Mouse (Mus musculus) kidney, adult 2 months (tissue): ENCODE data around the gene Ssc5d. TPM values are rescaled to one million over a fixed set of nuclear protein-coding genes. Genes with fewer than 3 reads are reported as not detected.

ENCODE experiments used
- DNase-seq: peaks from one replicate; pipeline ENCODE4 v3.0.0; 2021
- H3K27ac ChIP-seq: fragments of 200-500 bp; 2 replicates; pipeline ENCODE4 v1.5.1; 2012; ENCODE audit warnings: low read depth, low read length, control low read depth, inconsistent platforms; ENCODE audit not compliant: insufficient read depth
- H3K27me3 ChIP-seq: fragments of 200-500 bp; replicated peaks from 2 replicates; pipeline ENCODE4 v1.6.1; 2012; ENCODE audit warnings: mild to moderate bottlenecking, moderate library complexity, low read length, inconsistent platforms; ENCODE audit not compliant: control insufficient read depth, insufficient read depth
- H3K36me3 ChIP-seq: fragments of 200-500 bp; 2 replicates; pipeline ENCODE4 v1.6.1; 2012; ENCODE audit warnings: mild to moderate bottlenecking, moderate library complexity, low read length, inconsistent platforms; ENCODE audit not compliant: control insufficient read depth, insufficient read depth
- H3K4me1 ChIP-seq: fragments of 200-500 bp; 2 replicates; pipeline ENCODE4 v1.6.1; 2011; ENCODE audit warnings: low read length; ENCODE audit not compliant: control insufficient read depth, insufficient read depth
- H3K4me3 ChIP-seq: fragments of 200-500 bp; 2 replicates; pipeline ENCODE4 v1.5.1; 2011; ENCODE audit warnings: mild to moderate bottlenecking, low read depth, low read length, control low read depth; ENCODE audit not compliant: insufficient read depth
- CTCF ChIP-seq: fragments of 200-500 bp; conservative IDR thresholded peaks from 2 replicates; pipeline ENCODE4 v1.5.1; 2011; ENCODE audit warnings: low read depth, mild to moderate bottlenecking, control low read depth, low read length, moderate library complexity, mixed read lengths; ENCODE audit not compliant: insufficient read depth, insufficient read length
- POLR2A ChIP-seq: fragments of 200-500 bp; IDR thresholded peaks from one replicate; pipeline ENCODE4 v1.6.1; 2011; ENCODE audit warnings: low read depth, low read length, control low read depth
- WGBS: fragments of 180-500 bp; shearing (Covaris S2); methylation state at CpG from one replicate; pipeline ENCODE4 v1.1.7; 2018; 5-methylcytosine and 5-hydroxymethylcytosine counted together
- polyA plus RNA-seq: library from polyadenylated mRNA; depleted of rRNA; stranded (reverse); fragments of >200 nt; gene quantifications from 2 replicates; pipeline ENCODE4 v1.2.3, GENCODE M21; 2012

Gene Ssc5d
- polyA plus RNA-seq, 1 experiment = 2.1 TPM

- peak; percentile 36; the same call in 1 of the 2 replicates for TF ChIP-seq CTCF
- no peak for TF ChIP-seq POLR2A
- Histone ChIP-seq H3K27me3 (no peaks in the 10 kb centered on the region), H3K4me3 (peak overlapping the region; percentile 32), H3K4me1 (peaks cover 13% of the 10 kb centered on the region; the same call in 1 of the 2 replicates), H3K36me3 (no peaks in the 10 kb centered on the region; the same call in 1 of the 2 replicates), H3K27ac (no peak overlapping the region)
- 9% methylated on average over 37 of the region's 37 CpGs for WGBS
- peak; percentile 50 for DNase-seq
Observed at GRCm38 (mm10) chr7:4923586-4924364, 1.8 kb upstream of the Ssc5d start.

GRCm38 (mm10) chr7:4924483-4924882, 1.1 kb upstream of the Ssc5d start:
- H3K4me1 ChIP-seq = peaks cover 13% of the 10 kb centered on the region; the same call in 1 of the 2 replicates
- no peaks in the 10 kb centered on the region for H3K36me3 ChIP-seq
- DNase-seq = no peak
- H3K27me3 ChIP-seq = no peaks in the 10 kb centered on the region
- no peak overlapping the region for H3K27ac ChIP-seq
- TF ChIP-seq POLR2A = no peak
- TF ChIP-seq CTCF = no peak
- 9% methylated on average over 4 of the region's 4 CpGs for WGBS
- H3K4me3 ChIP-seq = no peak overlapping the region

- H3K4me3 ChIP-seq = no peak overlapping the region
- no peak for TF ChIP-seq POLR2A
- TF ChIP-seq CTCF = no peak
- no peak for DNase-seq
- 12% methylated on average over 3 of the region's 4 CpGs for WGBS
- H3K4me1 ChIP-seq = peaks cover 13% of the 10 kb centered on the region; the same call in 1 of the 2 replicates
- H3K27me3 ChIP-seq = no peaks in the 10 kb centered on the region
- H3K36me3 ChIP-seq = no peaks in the 10 kb centered on the region
- H3K27ac ChIP-seq = no peak overlapping the region
Observed at GRCm38 (mm10) chr7:4924891-4925301, 689 bp upstream of the Ssc5d start.

- TF ChIP-seq CTCF (no peak), POLR2A (no peak)
- Histone ChIP-seq H3K27me3 (no peaks in the 10 kb centered on the region), H3K36me3 (no peaks in the 10 kb centered on the region), H3K4me1 (peaks cover 13% of the 10 kb centered on the region; the same call in 1 of the 2 replicates), H3K4me3 (no peak overlapping the region), H3K27ac (no peak overlapping the region)
- 73% methylated on average over 16 of the region's 16 CpGs for WGBS
- DNase-seq = no peak
Observed at GRCm38 (mm10) chr7:4926849-4927248, 1.3 kb downstream of the Ssc5d start.

GRCm38 (mm10) chr7:4927711-4928110, 2.1 kb downstream of the Ssc5d start:
- Histone ChIP-seq H3K4me3 (peak overlapping the region; percentile 20; the same call in 1 of the 2 replicates), H3K36me3 (no peaks in the 10 kb centered on the region), H3K27me3 (no peaks in the 10 kb centered on the region), H3K4me1 (peaks cover 10% of the 10 kb centered on the region; the same call in 1 of the 2 replicates), H3K27ac (no peak overlapping the region)
- DNase-seq = peak; percentile 30
- TF ChIP-seq CTCF (no peak), POLR2A (no peak)
- 50% methylated on average over 8 of the region's 8 CpGs for WGBS

GRCm38 (mm10) chr7:4928323-4928722, 2.7 kb downstream of the Ssc5d start:
- Histone ChIP-seq H3K4me1 (peaks cover 6% of the 10 kb centered on the region; the same call in 1 of the 2 replicates), H3K36me3 (no peaks in the 10 kb centered on the region), H3K27ac (no peak overlapping the region), H3K4me3 (no peak overlapping the region), H3K27me3 (no peaks in the 10 kb centered on the region)
- TF ChIP-seq POLR2A = no peak
- no peak for TF ChIP-seq CTCF
- WGBS = 50% methylated on average over 17 of the region's 17 CpGs
- no peak for DNase-seq

- TF ChIP-seq CTCF = no peak
- no peak for TF ChIP-seq POLR2A
- Histone ChIP-seq H3K4me1 (no peaks in the 10 kb centered on the region), H3K27me3 (no peaks in the 10 kb centered on the region), H3K36me3 (no peaks in the 10 kb centered on the region), H3K27ac (no peak overlapping the region), H3K4me3 (no peak overlapping the region)
- no peak for DNase-seq
- 83% methylated on average over 12 of the region's 12 CpGs for WGBS
Observed at GRCm38 (mm10) chr7:4933103-4933502, 7.5 kb downstream of the Ssc5d start.
